ENCODE assay signal across 8 mouse cellular contexts in genomic region chr5:104113491-104114172, GRCm38 (mm10). TPM values are rescaled to one million over a fixed set of nuclear protein-coding genes. Genes with fewer than 3 reads are reported as not detected.
A peak's percentile ranks its signal among the peaks of the same experiment; 100 is the strongest.
DNase-seq lines count a peak whose midpoint lies in the region; ATAC-seq lines count a peak whose summit lies in the region.

Gene Sparcl1, minus strand, starts transcription at chr5:104113733.

- no peak for DNase-seq in adrenal gland, postnatal 14 days
- peak; percentile 51 to 62 for DNase-seq in cerebellum, postnatal 14 days
- DNase-seq in gastrocnemius, postnatal 14 days: peak; percentile 48
- peak; percentile 54 to 64 for DNase-seq in left cerebral cortex, adult 8-10 months (ENCODE audit: low spot score in 2 of 2)
- no peak for DNase-seq in spleen, adult 18-20 months
- DNase-seq in thymus, postnatal 36 days: no peak

- H3K4me2 ChIP-seq in hindbrain, embryonic 15.5 days: peak within 1 kb of the TSS; percentile 52
- H3K4me2 ChIP-seq in midbrain, embryonic 15.5 days: peak within 1 kb of the TSS; percentile 31

- peak within 1 kb of the TSS; percentile 34 for H3K4me3 ChIP-seq in hindbrain, embryonic 15.5 days
- peak within 1 kb of the TSS; percentile 19 for H3K4me3 ChIP-seq in midbrain, embryonic 15.5 days

- no peaks in the 10 kb centered on the region for H3K36me3 ChIP-seq in hindbrain, embryonic 15.5 days
- no peaks in the 10 kb centered on the region for H3K36me3 ChIP-seq in midbrain, embryonic 15.5 days (replicated peaks)

- peak within 1 kb of the TSS; percentile 85 for H3K27ac ChIP-seq in hindbrain, embryonic 15.5 days (replicated peaks)
- H3K27ac ChIP-seq in midbrain, embryonic 15.5 days: peak within 1 kb of the TSS; percentile 75

- peak within 1 kb of the TSS; percentile 49 for H3K9ac ChIP-seq in hindbrain, embryonic 15.5 days
- peak within 1 kb of the TSS; percentile 44; the same call in 1 of the 2 replicates for H3K9ac ChIP-seq in midbrain, embryonic 15.5 days

- ATAC-seq in hindbrain, embryonic 15.5 days (ENCODE audit: low FRiP score, low read depth): peak; percentile 57
- ATAC-seq in midbrain, embryonic 15.5 days (replicated peaks): no peak

- H3K27me3 ChIP-seq in hindbrain, embryonic 15.5 days: no peaks in the 10 kb centered on the region
- no peaks in the 10 kb centered on the region for H3K27me3 ChIP-seq in midbrain, embryonic 15.5 days (replicated peaks)

- 5% methylated on average over 15 of the region's 15 CpGs for WGBS in hindbrain, embryonic 15.5 days
- 12% methylated on average over 15 of the region's 15 CpGs for WGBS in midbrain, embryonic 15.5 days

- no peaks in the 10 kb centered on the region for H3K9me3 ChIP-seq in hindbrain, embryonic 15.5 days
- H3K9me3 ChIP-seq in midbrain, embryonic 15.5 days: no peaks in the 10 kb centered on the region

- peaks cover 65% of the 10 kb centered on the region for H3K4me1 ChIP-seq in hindbrain, embryonic 15.5 days (replicated peaks)
- peaks cover 48% of the 10 kb centered on the region for H3K4me1 ChIP-seq in midbrain, embryonic 15.5 days

- intact Hi-C loops in gastrocnemius, postnatal 14 days (cut with DNase I; ENCODE audit: low total_unique reads): no loop called here

RNA-seq across cellular contexts. Expression of gene Sparcl1, which starts in this region (rescaled TPM):
- total RNA-seq in adrenal gland, postnatal 14 days (2021): 113 and 137 TPM in 2 replicates
- total RNA-seq in gastrocnemius, postnatal 14 days (2021): 100 to 1,000 TPM; 243 to 252 TPM
- 349 and 369 TPM in 2 replicates for polyA plus RNA-seq in hindbrain, embryonic 15.5 days (2015; fragmentation: Nextera tagmentation; extraction: Ambion mirVana)
- total RNA-seq in left cerebral cortex, adult 8-10 months (2022): 1,000 to 10,000 TPM; 1,561 to 1,708 (median 1,583) TPM
- 167 and 185 TPM in 2 replicates for polyA plus RNA-seq in midbrain, embryonic 15.5 days (2015; fragmentation: Nextera tagmentation; extraction: Ambion mirVana)

Comparison
In these comparisons a context has a peak if more than half of its experiments do, and no peak if none do; other contexts are left out.
1. RNA of gene Sparcl1 (total RNA-seq): 1,561 to 1,708 TPM in left cerebral cortex, adult 8-10 months; 243 to 252 TPM in gastrocnemius, postnatal 14 days and 113 to 137 TPM in adrenal gland, postnatal 14 days; every median in the first group is over 4 times any median in the second.
2. DNase-seq: peak in cerebellum, postnatal 14 days (2 of 2), gastrocnemius, postnatal 14 days (single experiment) and left cerebral cortex, adult 8-10 months (2 of 2); none in adrenal gland, postnatal 14 days (single experiment), spleen, adult 18-20 months (0 of 2) and thymus, postnatal 36 days (0 of 2).